Mouse (Mus musculus): Measurements from ENCODE around the gene Mrps33. TPM values are rescaled to one million over a fixed set of nuclear protein-coding genes. Genes with fewer than 3 reads are reported as not detected.

Gene Mrps33
- total and polyA plus RNA-seq, 3 experiments: 102 to 1,706 (median 126) TPM

DNA sequence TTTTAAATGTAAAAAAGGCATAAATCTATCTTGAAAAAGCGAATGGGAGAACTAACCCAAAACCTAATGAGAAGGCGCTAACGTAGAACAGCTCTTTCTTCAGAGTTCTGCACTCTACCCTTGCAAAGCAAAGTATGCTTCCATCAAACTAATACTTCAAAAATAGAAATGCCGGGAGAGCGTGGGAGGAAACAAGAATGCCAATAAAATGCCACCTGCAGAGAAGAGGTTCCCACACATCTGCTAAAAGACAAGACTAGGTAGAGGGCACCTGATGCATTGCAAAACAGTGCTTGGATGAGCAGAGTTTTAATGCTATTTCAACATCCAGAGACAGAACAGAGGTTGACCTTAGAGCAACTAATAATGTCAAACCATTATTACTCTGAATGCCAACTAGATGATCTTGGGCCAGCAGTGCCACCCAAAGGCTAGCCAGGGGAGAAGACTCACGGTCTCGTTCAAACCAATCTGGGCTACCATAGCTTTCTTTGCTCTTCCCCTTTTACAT is 3.7 kb downstream of the Mrps33 start:
- peaks cover 12% of the 10 kb centered on the region for H3K79me2 ChIP-seq (ENCODE audit: control insufficient read depth, insufficient read depth, low read length, poor library complexity)
- no peak for DNase-seq (ENCODE audit: low read depth, low spot score)
- TF ChIP-seq MXI1 (IDR thresholded peaks at IDR 0.05; ENCODE audit: low read depth, low read length) (no peak), TBP (IDR thresholded peaks at IDR 0.05; ENCODE audit: low read depth, low read length) (no peak), UBTF (IDR thresholded peaks at IDR 0.05; ENCODE audit: borderline replicate concordance, insufficient read depth, low read depth, low read length) (no peak), KAT2A (conservative IDR thresholded peaks at IDR 0.05; ENCODE audit: low read depth, low read length) (no peak), GATA1 (IDR thresholded peaks at IDR 0.05; ENCODE audit: low read depth, low read length) (no peak), HCFC1 (IDR thresholded peaks at IDR 0.05; ENCODE audit: low read depth, low read length) (no peak), CTCF (IDR thresholded peaks at IDR 0.05 in 2 of 3, conservative IDR thresholded peaks at IDR 0.05 in 1 of 3; ENCODE audit: control insufficient read depth in 1 of 3, insufficient read depth in 1 of 3, low read depth in 2 of 3, low read length in 3 of 3, poor library complexity in 1 of 3, severe bottlenecking in 1 of 3) (no peak), CHD2 (IDR thresholded peaks at IDR 0.05; ENCODE audit: low read length) (no peak), ELF1 (IDR thresholded peaks at IDR 0.05; ENCODE audit: low read depth, low read length) (no peak), ZKSCAN1 (IDR thresholded peaks at IDR 0.05; ENCODE audit: low read depth, low read length) (no peak), GABPA (IDR thresholded peaks at IDR 0.05; ENCODE audit: low read depth, low read length) (no peak), POLR2A (IDR thresholded peaks at IDR 0.05; ENCODE audit: control insufficient read depth in 1 of 2, insufficient read depth in 1 of 2, low read depth in 1 of 2, low read length in 2 of 2, poor library complexity in 1 of 2) (no peak), MAZ (IDR thresholded peaks at IDR 0.05; ENCODE audit: low read depth, low read length) (no peak), JUND (IDR thresholded peaks at IDR 0.05; ENCODE audit: low read depth, low read length) (no peak)
- H3K36me3 ChIP-seq (ENCODE audit: control insufficient read depth in 1 of 2, insufficient read depth in 2 of 2, low read length in 2 of 2): peaks cover 4 to 13% of the 10 kb centered on the region in 2 experiments; a peak in 3 of 4 replicates
- no peak overlapping the region for H3K4me3 ChIP-seq (ENCODE audit: control insufficient read depth in 1 of 2, insufficient read depth in 1 of 2, low read depth in 2 of 2, low read length in 2 of 2)
- no peaks in the 10 kb centered on the region for H3K27me3 ChIP-seq (ENCODE audit: control insufficient read depth in 1 of 2, insufficient read depth in 2 of 2, low read length in 2 of 2)
- H3K9ac ChIP-seq (ENCODE audit: control insufficient read depth, low read depth, low read length, poor library complexity, severe bottlenecking): no peak overlapping the region
- H3K9me3 ChIP-seq (replicated peaks; ENCODE audit: insufficient read depth, low read length): no peaks in the 10 kb centered on the region
- H3K4me1 ChIP-seq (ENCODE audit: control insufficient read depth in 1 of 2, insufficient read depth in 2 of 2, low read length in 2 of 2): peaks cover 0 to 4% of the 10 kb centered on the region in 2 experiments; a peak in 1 of 4 replicates
- H3K27ac ChIP-seq (ENCODE audit: control insufficient read depth, low read depth, low read length): no peak overlapping the region

DNA sequence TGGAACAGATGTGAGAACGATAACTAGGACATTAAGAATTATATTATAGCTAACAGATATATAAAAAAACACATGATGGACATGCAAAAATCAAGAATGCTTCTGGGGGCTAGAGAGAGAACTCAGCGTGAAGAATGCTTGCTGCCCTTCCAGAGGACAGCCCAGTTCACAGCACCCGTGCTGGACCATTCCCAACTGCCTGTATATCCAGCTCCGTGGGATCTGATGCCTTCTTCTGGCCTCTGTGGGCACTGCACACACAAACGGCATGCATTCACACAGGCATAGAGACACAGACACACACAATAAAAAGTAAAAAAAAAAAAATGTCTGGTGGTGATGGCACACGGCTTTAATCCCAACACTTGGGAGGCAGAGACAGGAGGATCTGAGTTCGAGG is 4.5 kb downstream of the Mrps33 start:
- Histone ChIP-seq H3K4me1 (ENCODE audit: control insufficient read depth in 1 of 2, insufficient read depth in 2 of 2, low read length in 2 of 2) (peaks cover 0 to 4% of the 10 kb centered on the region in 2 experiments; a peak in 1 of 4 replicates), H3K9ac (ENCODE audit: control insufficient read depth, low read depth, low read length, poor library complexity, severe bottlenecking) (no peak overlapping the region), H3K4me3 (ENCODE audit: control insufficient read depth in 1 of 2, insufficient read depth in 1 of 2, low read depth in 2 of 2, low read length in 2 of 2) (no peak overlapping the region), H3K79me2 (ENCODE audit: control insufficient read depth, insufficient read depth, low read length, poor library complexity) (peaks cover 12% of the 10 kb centered on the region), H3K9me3 (replicated peaks; ENCODE audit: insufficient read depth, low read length) (no peaks in the 10 kb centered on the region), H3K27me3 (ENCODE audit: control insufficient read depth in 1 of 2, insufficient read depth in 2 of 2, low read length in 2 of 2) (no peaks in the 10 kb centered on the region), H3K27ac (ENCODE audit: control insufficient read depth, low read depth, low read length) (no peak overlapping the region), H3K36me3 (ENCODE audit: control insufficient read depth in 1 of 2, insufficient read depth in 2 of 2, low read length in 2 of 2) (peaks cover 4 to 13% of the 10 kb centered on the region in 2 experiments; a peak in 3 of 4 replicates)
- DNase-seq (ENCODE audit: low read depth, low spot score): no peak
- no peak for TF ChIP-seq NRF1 (IDR thresholded peaks at IDR 0.05; ENCODE audit: insufficient read depth, low read depth, low read length, poor library complexity, severe bottlenecking)
- TF ChIP-seq ELF1 (IDR thresholded peaks at IDR 0.05; ENCODE audit: low read depth, low read length): no peak
- TF ChIP-seq TAL1 (IDR thresholded peaks at IDR 0.05; ENCODE audit: low read length): no peak
- no peak for TF ChIP-seq ZMIZ1 (IDR thresholded peaks at IDR 0.05; ENCODE audit: low read depth, low read length)
